Mouse (Mus musculus) heart, postnatal 36 days (tissue): Measurements from ENCODE around the gene Krt76. TPM values are rescaled to one million over a fixed set of nuclear protein-coding genes. Genes with fewer than 3 reads are reported as not detected.

Source experiments
- DNase-seq, 2 experiments: peaks; one replicate each; pipeline ENCODE4 v3.0.0; 2021 to 2022
- intact Hi-C: fragments of 180-260 bp; cut with DNase I; formaldehyde crosslinking; loops from one replicate; pipeline ENCODE4 v1.15.1; 2025
- total RNA-seq, 2 experiments: library from RNA; stranded (reverse); gene quantifications; 2 replicates each; pipeline ENCODE4 v1.2.3; 2021

Krt76 gene
- total RNA-seq, result not detected

GRCm38 (mm10) chr15:101892820-101893219, at the start of gene Krt76:
Gene Krt76 (minus strand): TSS chr15:101892920.
- DNase-seq, result no peak
- intact Hi-C loops, result no loop called here

DNA sequence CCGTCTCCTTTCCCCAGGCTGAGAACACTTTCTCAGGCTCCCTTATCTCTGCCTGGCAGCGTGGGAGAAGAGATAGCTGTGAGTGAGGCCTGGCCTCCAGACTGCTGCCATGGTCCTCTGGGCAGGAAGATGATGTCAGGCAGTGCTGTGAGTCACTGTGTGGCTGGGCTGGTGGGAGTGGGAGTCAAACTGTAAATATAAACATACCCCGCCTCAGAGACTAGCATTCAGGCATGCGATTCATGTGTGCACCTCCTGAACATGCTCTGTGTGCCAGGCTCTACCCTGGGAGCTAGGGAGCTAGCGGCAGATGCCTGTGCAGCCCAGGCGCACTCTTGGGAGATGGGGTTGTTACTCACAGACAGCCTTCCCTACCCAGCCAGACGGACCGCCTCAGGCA, 49.2 kb upstream of the Krt76 start:
- peak; percentile 7 to 25 for DNase-seq
- intact Hi-C loops, result no loop called here

DNA sequence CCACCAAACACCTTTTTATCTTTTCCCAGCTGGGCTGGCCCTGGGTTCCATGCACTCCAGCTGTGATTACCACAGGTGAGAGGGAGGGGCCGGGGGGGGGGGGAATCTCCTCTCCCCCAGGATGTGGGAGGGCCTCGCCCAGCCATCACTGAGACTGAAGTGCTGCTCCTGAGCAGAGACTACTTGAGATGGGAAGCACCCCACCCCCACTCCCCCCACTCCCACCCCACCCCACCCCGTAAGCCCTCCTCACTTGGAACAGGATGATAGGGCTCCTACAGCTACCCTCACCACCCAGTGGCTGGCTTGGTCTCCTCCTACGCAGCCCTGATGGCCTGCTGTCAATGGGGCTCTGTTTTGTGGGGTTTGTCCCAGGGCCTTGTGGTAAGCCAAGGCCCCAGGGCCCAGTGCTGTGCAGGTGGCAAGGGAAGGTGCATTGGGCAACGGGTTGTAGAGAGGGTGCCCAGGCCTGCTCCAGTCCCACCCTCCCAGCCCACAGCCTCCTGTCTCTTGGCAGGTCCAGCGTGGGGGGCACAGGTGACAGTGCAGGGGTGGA, 47.6 kb upstream of the Krt76 start, which contains the start of gene Krt79:
Gene Krt79, minus strand, starts transcription at position 51 of the 556 bp plus-strand sequence.
- no peak for DNase-seq
- intact Hi-C loops, result no loop called here

DNA sequence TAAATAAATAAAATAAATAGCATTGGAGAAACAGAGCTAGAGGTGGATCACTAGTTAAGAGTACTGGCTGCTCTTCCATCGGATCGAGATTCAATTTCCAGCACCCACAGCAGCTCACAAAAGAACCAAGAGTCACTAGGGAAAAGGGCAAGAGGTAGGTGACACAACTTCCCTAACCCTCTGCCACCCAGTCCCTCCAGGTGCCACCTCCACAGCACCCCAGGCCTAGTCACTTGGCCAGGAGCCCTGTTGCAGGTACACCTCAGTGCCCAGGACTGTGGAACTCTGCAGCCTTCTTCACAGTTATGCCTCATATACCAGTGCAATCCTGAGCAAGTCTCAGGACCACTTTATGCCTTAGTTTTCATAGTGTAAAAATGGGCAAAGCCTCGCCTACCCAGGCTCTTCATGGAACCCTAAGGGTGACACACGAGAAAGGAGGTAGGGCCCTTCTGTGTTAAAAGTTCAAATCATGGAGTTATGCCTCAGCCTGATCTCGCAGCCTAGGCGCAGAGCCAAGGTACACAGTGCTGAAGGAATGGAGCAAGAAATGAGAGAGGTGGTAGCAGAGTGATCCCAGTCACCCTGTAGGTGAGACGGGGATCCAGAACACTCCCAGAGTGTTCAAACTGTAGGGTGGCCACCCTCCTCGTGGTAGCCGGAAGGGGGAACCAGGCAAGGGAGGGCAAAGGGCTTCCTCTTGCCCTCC, 46.0 kb upstream of the Krt76 start:
- no peak for DNase-seq

GRCm38 (mm10) chr15:101933024-101933423, 40.3 kb upstream of the Krt76 start:
- intact Hi-C loops, result no loop called here

More for the DNA sequence above, 46.0 kb upstream of the Krt76 start:
- intact Hi-C loops, result no loop called here

DNA sequence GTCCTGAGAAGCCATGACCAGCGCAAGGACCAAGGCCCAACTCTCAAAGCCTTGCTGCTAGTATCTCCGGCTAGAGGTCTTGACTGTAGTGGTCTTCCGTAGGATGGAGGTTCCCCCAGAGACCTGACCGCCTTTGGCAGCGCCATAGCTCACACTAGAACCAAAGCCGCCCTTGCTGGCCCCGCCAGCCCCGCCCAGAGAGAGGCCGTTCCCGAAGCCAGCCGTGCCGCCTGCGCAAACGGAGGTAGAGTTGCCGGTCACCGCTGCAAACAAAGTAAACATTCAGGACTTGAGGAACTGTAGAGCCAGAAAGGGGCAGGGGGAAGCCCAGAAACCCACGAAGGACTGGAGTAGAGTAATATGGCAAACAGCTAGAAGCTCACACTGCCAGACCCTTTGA, 36.9 kb upstream of the Krt76 start:
- peak in 1 of 2 experiments; percentile 24 for DNase-seq
- intact Hi-C loops, result no loop called here

More at GRCm38 (mm10) chr15:101933024-101933423, 40.3 kb upstream of the Krt76 start:
- no peak for DNase-seq

- DNase-seq, result no peak
- intact Hi-C loops, result no loop called here
Measured at GRCm38 (mm10) chr15:101929087-101929486, 36.4 kb upstream of the Krt76 start.

DNA sequence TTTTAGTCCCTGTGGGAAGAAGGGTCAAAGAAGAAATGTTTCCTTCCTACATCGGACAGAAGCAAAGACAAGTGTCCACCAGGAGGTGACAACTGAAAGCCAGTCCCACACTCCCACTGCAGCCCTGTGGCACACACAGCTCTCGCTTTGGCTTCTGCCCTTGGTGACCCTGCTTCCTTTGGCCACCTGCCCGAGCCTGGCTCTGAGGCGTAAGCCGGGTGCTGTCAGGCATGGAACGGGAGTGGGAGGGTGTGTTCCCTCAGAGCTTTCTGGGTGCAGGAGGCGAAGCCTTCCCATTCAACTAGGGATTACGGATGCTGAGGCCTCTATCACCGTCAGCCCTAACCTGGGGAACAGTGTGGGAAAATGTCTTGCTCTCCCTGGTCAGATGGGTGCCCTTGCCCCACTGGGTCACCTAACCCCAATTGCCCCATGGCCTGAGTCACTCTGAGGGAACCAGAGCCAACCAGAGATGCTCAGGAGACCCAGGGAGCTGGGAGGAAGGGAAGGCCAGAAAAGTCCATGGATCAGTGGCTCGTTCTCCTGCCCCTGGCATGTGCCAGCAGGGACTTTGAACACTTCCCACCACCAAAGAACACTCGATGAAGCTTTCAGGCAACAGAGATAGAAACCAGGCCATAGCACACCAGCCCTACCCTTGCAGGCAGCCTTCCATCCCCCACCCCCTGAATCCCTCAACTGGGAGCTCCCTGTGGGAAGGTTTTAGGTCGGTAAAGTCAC, 34.8 kb upstream of the Krt76 start:
- DNase-seq, result peak in 1 of 2 experiments; percentile 28
- intact Hi-C loops, result no loop called here

GRCm38 (mm10) chr15:101925041-101925440, 32.3 kb upstream of the Krt76 start:
- no peak for DNase-seq
- intact Hi-C loops, result no loop called here

GRCm38 (mm10) chr15:101924635-101925034, 31.9 kb upstream of the Krt76 start, which contains the start of gene Krt4:
Gene Krt4 (minus strand): TSS chr15:101924735.
- DNase-seq, result no peak
- intact Hi-C loops, result no loop called here

DNA sequence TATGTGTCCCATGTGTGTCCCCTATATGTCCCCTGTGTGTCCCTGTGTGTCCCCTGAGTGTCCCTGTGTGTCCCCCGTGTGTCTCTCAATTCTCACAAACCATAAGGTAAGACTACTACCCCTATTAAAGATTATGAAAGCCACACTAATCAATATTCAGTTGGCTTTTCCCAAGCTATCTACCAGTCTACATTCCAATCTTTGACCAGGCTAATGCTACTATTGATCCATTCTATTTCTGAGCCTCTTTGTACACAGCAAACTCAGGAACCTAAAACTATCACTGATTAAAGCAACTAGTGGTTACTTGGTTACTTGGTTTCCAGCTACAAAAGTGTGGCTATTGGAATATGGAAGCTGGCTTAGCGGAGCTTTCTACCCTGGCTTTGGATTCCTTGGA, 29.6 kb upstream of the Krt76 start:
- intact Hi-C loops, result no loop called here
- no peak for DNase-seq

DNA sequence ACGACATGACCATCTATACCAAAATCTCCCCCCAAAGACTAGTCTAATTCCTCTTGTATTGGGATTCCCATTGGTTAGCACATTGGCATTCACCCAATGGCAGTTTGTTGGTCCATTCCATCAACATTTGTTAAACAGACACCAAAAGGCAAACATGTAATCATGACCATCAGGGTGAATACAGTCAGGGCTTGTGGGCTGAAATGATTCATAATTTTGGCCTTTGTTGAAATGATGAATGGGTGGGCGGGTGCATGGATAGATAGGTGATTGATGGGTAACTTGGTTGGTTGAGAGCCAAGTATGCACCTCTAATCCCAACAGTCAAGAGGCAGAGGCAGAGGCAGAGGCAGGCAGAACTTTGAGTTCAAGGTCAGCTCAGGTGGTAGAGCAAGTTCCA, 23.4 kb upstream of the Krt76 start:
- intact Hi-C loops, result no loop called here
- DNase-seq, result no peak

DNA sequence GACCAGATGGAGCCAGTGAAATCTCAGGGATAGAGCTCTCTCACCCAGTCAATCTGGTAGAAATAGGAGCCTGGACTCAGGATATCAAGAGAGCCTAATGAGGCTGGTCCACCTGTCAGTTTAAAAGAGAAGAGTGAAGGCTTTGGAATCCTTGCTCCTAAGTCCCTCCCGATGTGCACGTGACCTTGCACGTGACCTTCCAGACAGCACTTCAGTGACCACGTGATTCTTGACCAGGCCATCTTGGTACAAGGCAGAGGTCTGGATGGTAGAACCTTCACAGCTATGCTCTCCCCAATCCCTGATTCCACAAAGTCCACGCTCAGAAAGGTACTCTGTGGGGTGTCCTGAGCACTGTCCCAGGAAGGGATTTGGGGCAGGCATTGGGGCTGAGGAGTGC, 12.1 kb upstream of the Krt76 start:
- intact Hi-C loops, result loop anchor here (5.0 kb wide), 1 partner anchor 67 kb away; no protein-coding TSS in a partner anchor
- DNase-seq, result no peak

DNA sequence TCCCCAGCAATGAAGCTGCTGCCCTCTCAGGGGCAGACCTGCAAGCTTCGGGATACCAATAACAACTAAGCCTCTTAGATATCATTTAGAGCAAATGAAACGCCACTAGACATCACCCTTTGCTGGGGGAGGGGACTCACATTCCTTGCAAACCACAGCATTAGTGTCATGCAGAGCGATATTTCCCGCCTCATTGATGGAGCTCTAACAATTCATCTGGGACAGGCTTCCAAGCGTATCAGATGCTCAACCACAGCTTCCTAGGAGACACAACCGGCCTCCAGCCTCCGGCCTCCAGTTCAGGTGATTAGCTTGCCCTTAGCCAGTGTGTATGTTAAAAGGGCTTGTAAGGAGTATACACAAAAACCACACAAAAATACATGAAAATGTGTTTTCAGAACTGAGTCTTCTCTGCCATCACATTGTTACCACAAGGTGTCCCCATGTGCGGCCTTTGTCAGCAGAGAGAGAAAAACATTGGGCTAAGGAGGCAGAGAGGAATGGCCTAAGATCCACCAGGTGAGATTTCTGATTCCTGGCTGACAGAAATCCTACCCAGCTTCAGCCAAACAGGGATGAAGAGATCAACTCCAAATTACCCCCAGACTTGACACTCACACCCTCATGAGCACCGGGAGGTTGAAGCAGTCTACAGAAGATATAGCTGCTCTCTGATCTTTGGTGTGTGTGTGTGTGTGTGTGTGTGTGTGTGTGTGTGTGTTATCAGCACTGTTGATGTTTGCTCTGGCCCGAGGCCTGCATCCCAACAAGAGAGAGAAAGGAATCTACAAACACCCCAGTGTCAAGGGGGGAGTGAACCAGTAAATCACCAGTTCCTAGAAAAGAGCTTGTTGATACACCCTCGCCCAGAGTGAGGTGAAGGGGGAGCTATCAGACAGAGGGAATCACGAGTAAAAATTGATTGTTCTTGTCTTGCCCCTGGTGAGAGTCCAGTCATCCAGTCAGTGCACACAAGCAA, 9.7 kb upstream of the Krt76 start:
- DNase-seq, result no peak
- intact Hi-C loops, result loop anchor here (5.0 kb wide), 1 partner anchor 70 kb away; no protein-coding TSS in a partner anchor

DNA sequence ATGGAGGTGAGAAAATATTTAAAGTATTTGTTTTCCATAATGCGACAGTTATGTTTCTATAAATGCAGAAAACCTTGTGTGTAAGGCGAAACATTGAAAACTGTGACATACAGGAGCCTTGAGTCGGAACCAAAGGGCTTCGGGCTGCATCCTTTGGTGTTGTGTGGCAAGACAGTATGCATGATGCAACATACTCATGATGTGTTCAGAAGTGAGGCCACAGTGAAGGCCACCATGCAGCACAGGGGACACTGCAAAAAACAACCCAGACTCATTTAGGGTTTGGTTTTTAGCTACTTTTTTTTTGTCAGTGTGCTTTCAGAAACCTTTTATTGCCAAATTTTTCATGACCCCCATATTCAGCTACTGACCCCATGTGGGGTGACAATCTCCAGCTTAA, 2.5 kb upstream of the Krt76 start:
- DNase-seq, result no peak
- intact Hi-C loops, result no loop called here

DNA sequence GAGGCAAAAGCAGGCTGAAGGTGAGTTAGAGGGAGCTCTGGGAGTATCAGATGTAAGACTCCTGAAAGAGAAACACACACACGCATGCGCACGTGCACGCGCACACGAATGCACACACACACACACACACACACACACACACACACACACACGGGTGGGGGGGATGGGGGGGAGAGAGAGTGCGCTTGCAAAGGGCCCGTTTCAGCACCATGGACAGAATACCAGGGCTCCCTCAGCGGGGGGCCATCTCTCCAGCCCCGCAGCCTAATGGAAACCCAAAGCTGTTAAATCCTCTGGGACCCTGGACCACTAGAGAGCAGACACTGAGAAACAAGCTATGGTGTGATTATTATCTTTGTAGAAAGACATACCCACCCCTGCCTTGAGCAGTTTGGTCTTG, 12.9 kb downstream of the Krt76 start:
- intact Hi-C loops, result no loop called here
- no peak for DNase-seq

GRCm38 (mm10) chr15:101878041-101878440, 14.7 kb downstream of the Krt76 start:
- intact Hi-C loops, result no loop called here
- no peak for DNase-seq

DNA sequence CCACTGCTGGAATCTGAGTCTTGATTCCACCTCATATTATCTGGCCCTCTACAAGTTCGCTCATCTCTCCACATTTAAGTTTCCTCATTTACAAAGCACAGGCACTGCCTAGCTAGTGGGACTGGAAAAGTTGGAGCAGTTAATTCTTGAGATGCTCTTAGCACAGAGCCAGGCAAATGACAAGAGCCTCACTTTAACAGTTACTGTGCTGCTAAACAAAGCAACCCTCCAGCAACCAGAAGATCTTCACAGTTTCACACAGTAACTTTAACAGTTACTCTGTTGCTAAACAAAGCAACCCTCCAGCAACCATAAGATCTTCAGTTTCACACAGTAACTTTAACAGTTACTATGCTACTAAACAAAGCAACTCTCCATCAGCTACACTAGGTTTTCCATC, 18.3 kb downstream of the Krt76 start:
- intact Hi-C loops, result no loop called here
- DNase-seq, result no peak

DNA sequence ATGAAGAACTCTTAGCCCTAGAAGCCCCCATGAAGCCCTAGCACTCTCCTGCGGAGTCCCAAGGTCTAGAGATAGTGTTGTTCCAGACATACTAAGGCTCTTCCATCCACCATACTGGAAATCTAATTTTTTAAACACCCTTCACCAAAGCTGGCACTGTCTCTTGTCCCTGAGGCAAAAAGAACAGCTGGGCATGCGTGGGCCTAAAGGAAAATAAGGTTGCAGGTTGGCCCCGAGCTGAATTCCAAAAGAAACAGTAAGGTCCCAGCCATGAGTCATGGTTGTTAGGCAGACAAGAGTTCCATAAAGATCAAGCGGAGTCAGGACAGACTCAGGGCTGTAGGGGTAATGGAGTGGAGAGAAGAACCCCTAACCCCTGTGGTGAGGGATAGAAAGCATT, 19.5 kb downstream of the Krt76 start:
- intact Hi-C loops, result no loop called here

DNA sequence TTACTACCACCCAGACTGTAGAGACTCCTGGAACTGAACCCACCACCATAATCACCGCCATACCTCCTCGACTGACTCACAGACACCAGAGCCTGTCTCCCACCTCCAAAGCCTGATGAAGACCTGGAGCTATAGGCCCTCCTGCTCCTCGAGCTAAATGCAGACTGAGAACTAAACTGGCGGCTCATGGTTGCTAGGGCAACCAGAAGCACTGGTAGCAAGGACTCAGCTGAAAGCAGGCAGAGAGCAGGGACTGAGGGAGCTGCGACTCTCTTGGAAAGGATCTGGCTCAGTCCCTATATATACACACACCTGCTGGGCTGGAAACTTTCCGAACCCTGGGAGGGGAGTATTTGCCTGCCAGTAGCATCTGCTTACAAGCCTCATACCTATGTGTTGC, 23.3 kb downstream of the Krt76 start, which contains the start of gene Krt77:
Gene Krt77, minus strand, starts transcription at position 275 of the 400 bp plus-strand sequence.
- intact Hi-C loops, result no loop called here
- no peak for DNase-seq

More for the DNA sequence above, 19.5 kb downstream of the Krt76 start:
- DNase-seq, result no peak
